Mouse (Mus musculus): Measurements from ENCODE around the gene Lrrc43. TPM values are rescaled to one million over a fixed set of nuclear protein-coding genes. Genes with fewer than 3 reads are reported as not detected.
A peak's percentile ranks its signal among the peaks of the same experiment; 100 is the strongest.
"Not testable (repeated sequence)": the region's sequence is repeated elsewhere in the genome, so short reads cannot be mapped to it uniquely, and the experiment has no call there.

Gene Lrrc43
- polyA plus RNA-seq, 1 experiment from 2014 or later = 0.61 TPM

- ATAC-seq (ENCODE audit: low read depth) (peak; percentile 91), DNase-seq (ENCODE audit: low spot score) (peak; percentile 95)
- H3K9me3 ChIP-seq (ENCODE audit: control insufficient read depth, low read length) = no peaks in the 10 kb centered on the region
- H3K27ac ChIP-seq (replicated peaks; ENCODE audit: low read depth, low read length) = no peak overlapping the region
- peaks cover 6% of the 10 kb centered on the region; the same call in 1 of the 2 replicates for H3K4me1 ChIP-seq (ENCODE audit: control insufficient read depth, insufficient read depth, low read length)
- H3K9ac ChIP-seq (ENCODE audit: low read depth, low read length) = peak overlapping the region; percentile 63
- WGBS = 1% methylated on average over 25 of the region's 59 CpGs
- peak overlapping the region; percentile 90 for H3K4me2 ChIP-seq (ENCODE audit: low read depth, low read length)
- peak overlapping the region; percentile 69 for H3K4me3 ChIP-seq (ENCODE audit: low read depth, low read length)
- H3K27me3 ChIP-seq (replicated peaks; ENCODE audit: control insufficient read depth, insufficient read depth, low read length) = peaks cover 17% of the 10 kb centered on the region; the same call in 1 of the 2 replicates
- H3K36me3 ChIP-seq (ENCODE audit: control insufficient read depth, insufficient read depth, low read length) = peaks cover 14% of the 10 kb centered on the region
Measured at GRCm38 (mm10) chr5:123507936-123508723, 19.0 kb downstream of the Lrrc43 start.

- ATAC-seq (ENCODE audit: low read depth) = no peak
- peaks cover 6% of the 10 kb centered on the region; the same call in 1 of the 2 replicates for H3K4me1 ChIP-seq (ENCODE audit: control insufficient read depth, insufficient read depth, low read length)
- H3K9me3 ChIP-seq (ENCODE audit: control insufficient read depth, low read length) = no peaks in the 10 kb centered on the region
- H3K4me2 ChIP-seq (ENCODE audit: low read depth, low read length) = peak overlapping the region; percentile 90
- WGBS = 4% methylated on average over 12 of the region's 12 CpGs
- H3K36me3 ChIP-seq (ENCODE audit: control insufficient read depth, insufficient read depth, low read length) = peaks cover 18% of the 10 kb centered on the region
- DNase-seq (ENCODE audit: low spot score) = no peak
- no peak overlapping the region for H3K27ac ChIP-seq (replicated peaks; ENCODE audit: low read depth, low read length)
- H3K4me3 ChIP-seq (ENCODE audit: low read depth, low read length) = peak overlapping the region; percentile 69
- H3K9ac ChIP-seq (ENCODE audit: low read depth, low read length) = peak overlapping the region; percentile 63
- H3K27me3 ChIP-seq (replicated peaks; ENCODE audit: control insufficient read depth, insufficient read depth, low read length) = peaks cover 17% of the 10 kb centered on the region; the same call in 1 of the 2 replicates
Measured at GRCm38 (mm10) chr5:123508921-123509320, 19.8 kb downstream of the Lrrc43 start.

GRCm38 (mm10) chr5:123510160-123510559 lies 21.1 kb downstream of the Lrrc43 start, which contains the start of gene B3gnt4:
B3gnt4 (plus strand) TSS chr5:123510460.
- peak within 1 kb of the TSS; percentile 90; the same call in 1 of the 2 replicates for H3K4me2 ChIP-seq (ENCODE audit: low read depth, low read length)
- no peak within 1 kb of the TSS for H3K27ac ChIP-seq (replicated peaks; ENCODE audit: low read depth, low read length)
- ATAC-seq (ENCODE audit: low read depth) (no peak), DNase-seq (ENCODE audit: low spot score) (no peak)
- no peaks in the 10 kb centered on the region for H3K9me3 ChIP-seq (ENCODE audit: control insufficient read depth, low read length)
- WGBS = 79% methylated on average over 5 of the region's 5 CpGs
- H3K4me1 ChIP-seq (ENCODE audit: control insufficient read depth, insufficient read depth, low read length) = peaks cover 6% of the 10 kb centered on the region; the same call in 1 of the 2 replicates
- H3K9ac ChIP-seq (ENCODE audit: low read depth, low read length) = no peak within 1 kb of the TSS
- H3K36me3 ChIP-seq (ENCODE audit: control insufficient read depth, insufficient read depth, low read length) = peaks cover 24% of the 10 kb centered on the region
- H3K27me3 ChIP-seq (replicated peaks; ENCODE audit: control insufficient read depth, insufficient read depth, low read length) = peaks cover 17% of the 10 kb centered on the region; the same call in 1 of the 2 replicates
- no peak within 1 kb of the TSS for H3K4me3 ChIP-seq (ENCODE audit: low read depth, low read length)

- H3K9me3 ChIP-seq (ENCODE audit: control insufficient read depth, low read length); H3K4me1 ChIP-seq (ENCODE audit: control insufficient read depth, insufficient read depth, low read length); ATAC-seq (ENCODE audit: low read depth); H3K9ac ChIP-seq (ENCODE audit: low read depth, low read length); H3K4me2 ChIP-seq (ENCODE audit: low read depth, low read length); H3K27ac ChIP-seq (replicated peaks; ENCODE audit: low read depth, low read length); DNase-seq (ENCODE audit: low spot score); H3K4me3 ChIP-seq (ENCODE audit: low read depth, low read length): not testable (repeated sequence)
- 78% methylated on average over 3 of the region's 3 CpGs for WGBS
- Histone ChIP-seq H3K27me3 (replicated peaks; ENCODE audit: control insufficient read depth, insufficient read depth, low read length) (peaks cover 13% of the 10 kb centered on the region; the same call in 1 of the 2 replicates), H3K36me3 (ENCODE audit: control insufficient read depth, insufficient read depth, low read length) (peaks cover 36% of the 10 kb centered on the region)
Measured at GRCm38 (mm10) chr5:123511426-123511825, 22.3 kb downstream of the Lrrc43 start.

- H3K27ac ChIP-seq (replicated peaks; ENCODE audit: low read depth, low read length) = no peak overlapping the region
- H3K36me3 ChIP-seq (ENCODE audit: control insufficient read depth, insufficient read depth, low read length) = peaks cover 43% of the 10 kb centered on the region
- H3K4me3 ChIP-seq (ENCODE audit: low read depth, low read length) = no peak overlapping the region
- no peak overlapping the region for H3K9ac ChIP-seq (ENCODE audit: low read depth, low read length)
- DNase-seq (ENCODE audit: low spot score) = no peak
- H3K4me1 ChIP-seq (ENCODE audit: control insufficient read depth, insufficient read depth, low read length) = peaks cover 6% of the 10 kb centered on the region; the same call in 1 of the 2 replicates
- WGBS = 71% methylated on average over 2 of the region's 3 CpGs
- no peak for ATAC-seq (ENCODE audit: low read depth)
- H3K4me2 ChIP-seq (ENCODE audit: low read depth, low read length) = no peak overlapping the region
- peaks cover 13% of the 10 kb centered on the region; the same call in 1 of the 2 replicates for H3K27me3 ChIP-seq (replicated peaks; ENCODE audit: control insufficient read depth, insufficient read depth, low read length)
- no peaks in the 10 kb centered on the region for H3K9me3 ChIP-seq (ENCODE audit: control insufficient read depth, low read length)
Measured at GRCm38 (mm10) chr5:123512102-123512501, 23.0 kb downstream of the Lrrc43 start.

- 86% methylated on average over 5 of the region's 5 CpGs for WGBS
Measured at GRCm38 (mm10) chr5:123514871-123515270, 25.8 kb downstream of the Lrrc43 start.

GRCm38 (mm10) chr5:123520666-123521065 lies 31.6 kb downstream of the Lrrc43 start:
- H3K4me2 ChIP-seq (ENCODE audit: low read depth, low read length) = no peak overlapping the region
- H3K9me3 ChIP-seq (ENCODE audit: control insufficient read depth, low read length) = no peaks in the 10 kb centered on the region
- no peak overlapping the region for H3K27ac ChIP-seq (replicated peaks; ENCODE audit: low read depth, low read length)
- peaks cover 7% of the 10 kb centered on the region for H3K4me1 ChIP-seq (ENCODE audit: control insufficient read depth, insufficient read depth, low read length)
- WGBS = 77% methylated on average over 9 of the region's 9 CpGs
- ATAC-seq (ENCODE audit: low read depth) = no peak
- H3K4me3 ChIP-seq (ENCODE audit: low read depth, low read length) = no peak overlapping the region
- no peak for DNase-seq (ENCODE audit: low spot score)
- peaks cover 34% of the 10 kb centered on the region for H3K36me3 ChIP-seq (ENCODE audit: control insufficient read depth, insufficient read depth, low read length)
- no peak overlapping the region for H3K9ac ChIP-seq (ENCODE audit: low read depth, low read length)
- H3K27me3 ChIP-seq (replicated peaks; ENCODE audit: control insufficient read depth, insufficient read depth, low read length) = no peaks in the 10 kb centered on the region

More at GRCm38 (mm10) chr5:123514871-123515270, 25.8 kb downstream of the Lrrc43 start:
- Histone ChIP-seq H3K36me3 (ENCODE audit: control insufficient read depth, insufficient read depth, low read length) (peaks cover 62% of the 10 kb centered on the region), H3K9ac (ENCODE audit: low read depth, low read length) (no peak overlapping the region), H3K9me3 (ENCODE audit: control insufficient read depth, low read length) (no peaks in the 10 kb centered on the region), H3K27me3 (replicated peaks; ENCODE audit: control insufficient read depth, insufficient read depth, low read length) (no peaks in the 10 kb centered on the region), H3K4me2 (ENCODE audit: low read depth, low read length) (no peak overlapping the region), H3K27ac (replicated peaks; ENCODE audit: low read depth, low read length) (no peak overlapping the region), H3K4me1 (ENCODE audit: control insufficient read depth, insufficient read depth, low read length) (no peaks in the 10 kb centered on the region), H3K4me3 (ENCODE audit: low read depth, low read length) (no peak overlapping the region)
- ATAC-seq (ENCODE audit: low read depth) = no peak
- no peak for DNase-seq (ENCODE audit: low spot score)

GRCm38 (mm10) chr5:123521621-123522020 lies 32.5 kb downstream of the Lrrc43 start:
- H3K27me3 ChIP-seq (replicated peaks; ENCODE audit: control insufficient read depth, insufficient read depth, low read length) = no peaks in the 10 kb centered on the region
- no peak overlapping the region for H3K4me3 ChIP-seq (ENCODE audit: low read depth, low read length)
- peaks cover 7% of the 10 kb centered on the region for H3K4me1 ChIP-seq (ENCODE audit: control insufficient read depth, insufficient read depth, low read length)
- ATAC-seq (ENCODE audit: low read depth) (no peak), DNase-seq (ENCODE audit: low spot score) (no peak)
- no peak overlapping the region for H3K4me2 ChIP-seq (ENCODE audit: low read depth, low read length)
- H3K27ac ChIP-seq (replicated peaks; ENCODE audit: low read depth, low read length) = no peak overlapping the region
- WGBS = 100% methylated on average over 1 of the region's 1 CpGs
- H3K36me3 ChIP-seq (ENCODE audit: control insufficient read depth, insufficient read depth, low read length) = peaks cover 24% of the 10 kb centered on the region
- no peaks in the 10 kb centered on the region for H3K9me3 ChIP-seq (ENCODE audit: control insufficient read depth, low read length)
- H3K9ac ChIP-seq (ENCODE audit: low read depth, low read length) = 0 out of 2 replicates have a peak overlapping the region, but pooled peaks have one; percentile 8

Data from embryonic facial prominence, embryonic 14.5 days (tissue).